Mouse (Mus musculus): ENCODE data around the gene Il25. TPM values are rescaled to one million over a fixed set of nuclear protein-coding genes. Genes with fewer than 3 reads are reported as not detected.

Il25 gene
- polyA plus RNA-seq, 1 experiment from 2014 or later, result 0.13 TPM

GRCm38 (mm10) chr14:54908682-54909081 lies 23.8 kb upstream of the Il25 start:
- Histone ChIP-seq H3K9ac (no peak overlapping the region), H3K4me1 (peaks cover 3% of the 10 kb centered on the region; the same call in 1 of the 2 replicates), H3K4me3 (replicated peaks) (no peak overlapping the region), H3K27me3 (replicated peaks) (no peaks in the 10 kb centered on the region), H3K9me3 (no peaks in the 10 kb centered on the region), H3K36me3 (peaks cover 27% of the 10 kb centered on the region; the same call in 1 of the 2 replicates), H3K4me2 (no peak overlapping the region), H3K27ac (no peak overlapping the region)
- WGBS, result 74% methylated on average over 7 of the region's 7 CpGs
- no peak for ATAC-seq (ENCODE audit: insufficient read depth, low FRiP score, low read depth)

- Histone ChIP-seq H3K4me1 (peaks cover 3% of the 10 kb centered on the region; the same call in 1 of the 2 replicates), H3K9ac (peak overlapping the region; percentile 83), H3K4me2 (peak overlapping the region; percentile 94), H3K36me3 (peaks cover 30% of the 10 kb centered on the region), H3K27me3 (replicated peaks) (no peaks in the 10 kb centered on the region), H3K9me3 (no peaks in the 10 kb centered on the region), H3K27ac (peak overlapping the region; percentile 82), H3K4me3 (replicated peaks) (peak overlapping the region; percentile 93)
- peak; percentile 38; the same call in 1 of the 2 replicates for ATAC-seq (ENCODE audit: insufficient read depth, low FRiP score, low read depth)
- WGBS, result 3% methylated on average over 53 of the region's 69 CpGs
These were observed 20.2 kb upstream of the Il25 start for GRCm38 (mm10) chr14:54912109-54912850.

DNA sequence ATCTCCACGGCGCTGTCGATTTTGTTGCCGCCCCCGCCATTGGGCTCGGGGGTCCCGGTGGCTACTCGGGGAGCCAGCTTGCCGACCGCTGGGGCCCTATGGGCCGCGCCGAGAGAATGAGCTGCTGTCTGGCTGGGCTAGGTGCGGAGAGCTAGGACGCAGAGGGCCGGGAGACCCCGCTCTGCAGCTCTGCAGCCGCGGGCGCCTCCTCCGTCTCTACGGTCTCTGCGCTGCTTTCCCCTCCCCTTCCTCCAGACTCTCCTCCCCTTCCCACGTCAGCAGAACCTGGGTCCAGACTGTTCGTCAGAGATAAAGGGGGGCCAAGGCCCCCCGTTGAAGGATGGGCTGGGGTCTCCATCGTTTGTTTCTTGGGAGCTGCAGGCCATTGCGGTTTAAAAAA lies 19.6 kb upstream of the Il25 start, which contains the start of gene Slc22a17:
Slc22a17 (minus strand) TSS at position 247 of the 400 bp plus-strand sequence.
- H3K27me3 ChIP-seq (replicated peaks), result no peaks in the 10 kb centered on the region
- H3K4me2 ChIP-seq, result peak within 1 kb of the TSS; percentile 94
- H3K9me3 ChIP-seq, result no peaks in the 10 kb centered on the region
- peaks cover 3% of the 10 kb centered on the region; the same call in 1 of the 2 replicates for H3K4me1 ChIP-seq
- H3K9ac ChIP-seq, result peak within 1 kb of the TSS; percentile 83
- peak within 1 kb of the TSS; percentile 93 for H3K4me3 ChIP-seq (replicated peaks)
- peak within 1 kb of the TSS; percentile 82 for H3K27ac ChIP-seq
- peaks cover 28% of the 10 kb centered on the region for H3K36me3 ChIP-seq
- peak; percentile 82 for ATAC-seq (ENCODE audit: insufficient read depth, low FRiP score, low read depth)
- under 1% methylated on average over 27 of the region's 28 CpGs for WGBS

GRCm38 (mm10) chr14:54913343-54913742 lies 19.2 kb upstream of the Il25 start:
- 11% methylated on average over 10 of the region's 10 CpGs for WGBS
- Histone ChIP-seq H3K4me2 (peak overlapping the region; percentile 94), H3K27ac (peak overlapping the region; percentile 82; the same call in 1 of the 2 replicates)

GRCm38 (mm10) chr14:54920076-54920685 lies 12.3 kb upstream of the Il25 start:
- ATAC-seq (ENCODE audit: insufficient read depth, low FRiP score, low read depth), result no peak
- Histone ChIP-seq H3K4me3 (replicated peaks) (no peak overlapping the region), H3K27ac (no peak overlapping the region), H3K36me3 (peaks cover 33% of the 10 kb centered on the region), H3K27me3 (replicated peaks) (no peaks in the 10 kb centered on the region), H3K9me3 (no peaks in the 10 kb centered on the region), H3K9ac (no peak overlapping the region), H3K4me2 (no peak overlapping the region), H3K4me1 (0 out of 2 replicates have a peak, but pooled peaks cover 6% of the 10 kb centered on the region)
- WGBS, result 89% methylated on average over 16 of the region's 16 CpGs

More at GRCm38 (mm10) chr14:54913343-54913742, 19.2 kb upstream of the Il25 start:
- peaks cover 26% of the 10 kb centered on the region for H3K36me3 ChIP-seq
- peak overlapping the region; percentile 93 for H3K4me3 ChIP-seq (replicated peaks)
- H3K4me1 ChIP-seq, result peaks cover 3% of the 10 kb centered on the region; the same call in 1 of the 2 replicates
- no peaks in the 10 kb centered on the region for H3K9me3 ChIP-seq
- no peaks in the 10 kb centered on the region for H3K27me3 ChIP-seq (replicated peaks)
- ATAC-seq (ENCODE audit: insufficient read depth, low FRiP score, low read depth), result no peak
- H3K9ac ChIP-seq, result peak overlapping the region; percentile 83; the same call in 1 of the 2 replicates

- peak; percentile 51 for ATAC-seq (ENCODE audit: insufficient read depth, low FRiP score, low read depth)
- 0 out of 2 replicates have a peak, but pooled peaks cover 15% of the 10 kb centered on the region for H3K36me3 ChIP-seq
- H3K27ac ChIP-seq, result peak overlapping the region; percentile 99
- H3K4me1 ChIP-seq, result peaks cover 27% of the 10 kb centered on the region; the same call in 1 of the 2 replicates
- H3K4me3 ChIP-seq (replicated peaks), result peak overlapping the region; percentile 56
- no peaks in the 10 kb centered on the region for H3K9me3 ChIP-seq
- 12% methylated on average over 7 of the region's 7 CpGs for WGBS
- no peaks in the 10 kb centered on the region for H3K27me3 ChIP-seq (replicated peaks)
- peak overlapping the region; percentile 60; the same call in 1 of the 2 replicates for H3K9ac ChIP-seq
- peak overlapping the region; percentile 89 for H3K4me2 ChIP-seq
These were observed 7.7 kb upstream of the Il25 start for GRCm38 (mm10) chr14:54924641-54925348.

- H3K27me3 ChIP-seq (replicated peaks), result no peaks in the 10 kb centered on the region
- peak within 1 kb of the TSS; percentile 56 for H3K4me3 ChIP-seq (replicated peaks)
- no peaks in the 10 kb centered on the region for H3K9me3 ChIP-seq
- H3K27ac ChIP-seq, result peak within 1 kb of the TSS; percentile 99
- peak within 1 kb of the TSS; percentile 60 for H3K9ac ChIP-seq
- peak; percentile 51 for ATAC-seq (ENCODE audit: insufficient read depth, low FRiP score, low read depth)
- H3K36me3 ChIP-seq, result 0 out of 2 replicates have a peak, but pooled peaks cover 7% of the 10 kb centered on the region
- WGBS, result 3% methylated on average over 53 of the region's 57 CpGs
- peak within 1 kb of the TSS; percentile 89 for H3K4me2 ChIP-seq
- peaks cover 27% of the 10 kb centered on the region; the same call in 1 of the 2 replicates for H3K4me1 ChIP-seq
These were observed 6.8 kb upstream of the Il25 start, which contains the start of gene Efs for GRCm38 (mm10) chr14:54925349-54926342. Gene Efs (minus strand): TSS chr14:54926126.

GRCm38 (mm10) chr14:54926401-54927158 lies 5.9 kb upstream of the Il25 start:
- peak; percentile 82 for ATAC-seq (ENCODE audit: insufficient read depth, low FRiP score, low read depth)
- Histone ChIP-seq H3K36me3 (no peaks in the 10 kb centered on the region), H3K4me1 (peaks cover 27% of the 10 kb centered on the region; the same call in 1 of the 2 replicates), H3K9me3 (no peaks in the 10 kb centered on the region), H3K27ac (peak overlapping the region; percentile 99), H3K9ac (peak overlapping the region; percentile 60), H3K4me2 (peak overlapping the region; percentile 89), H3K27me3 (replicated peaks) (no peaks in the 10 kb centered on the region), H3K4me3 (replicated peaks) (peak overlapping the region; percentile 56)
- WGBS, result under 1% methylated on average over 55 of the region's 58 CpGs

DNA sequence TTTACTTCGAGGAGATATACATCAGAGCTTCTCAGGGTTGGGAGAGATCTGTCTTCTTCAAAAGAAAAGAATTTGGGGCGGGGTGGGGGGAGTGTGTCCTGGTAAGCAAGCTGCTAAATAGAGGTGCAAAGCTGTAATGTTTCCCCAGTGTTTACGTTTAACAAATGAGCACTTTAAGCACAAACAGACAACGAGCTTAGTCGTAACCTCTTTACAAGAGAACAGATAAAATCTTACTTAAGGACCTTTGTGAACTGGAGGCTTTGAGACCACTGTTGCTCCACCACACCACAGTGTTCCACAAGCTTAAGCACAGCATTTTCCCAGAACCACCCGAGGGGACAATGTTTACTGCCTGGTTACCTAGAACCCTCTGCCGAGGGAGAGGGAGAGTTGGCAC lies 5.2 kb upstream of the Il25 start:
- H3K27ac ChIP-seq, result peak overlapping the region; percentile 99
- 13% methylated on average over 7 of the region's 7 CpGs for whole genome bisulfite sequencing
- H3K9me3 ChIP-seq, result no peaks in the 10 kb centered on the region
- no peak for ATAC-seq (ENCODE audit: insufficient read depth, low FRiP score, low read depth)
- H3K27me3 ChIP-seq (replicated peaks), result no peaks in the 10 kb centered on the region
- peak overlapping the region; percentile 89 for H3K4me2 ChIP-seq
- no peaks in the 10 kb centered on the region for H3K36me3 ChIP-seq
- H3K9ac ChIP-seq, result peak overlapping the region; percentile 60; the same call in 1 of the 2 replicates
- peaks cover 27% of the 10 kb centered on the region; the same call in 1 of the 2 replicates for H3K4me1 ChIP-seq
- peak overlapping the region; percentile 56 for H3K4me3 ChIP-seq (replicated peaks)

GRCm38 (mm10) chr14:54929801-54930200 lies 2.7 kb upstream of the Il25 start:
- no peak for ATAC-seq (ENCODE audit: insufficient read depth, low FRiP score, low read depth)
- whole genome bisulfite sequencing, result 55% methylated on average over 5 of the region's 5 CpGs

More at GRCm38 (mm10) chr14:54929801-54930200, 2.7 kb upstream of the Il25 start:
- H3K36me3 ChIP-seq, result no peaks in the 10 kb centered on the region
- H3K27me3 ChIP-seq (replicated peaks), result no peaks in the 10 kb centered on the region
- no peak overlapping the region for H3K27ac ChIP-seq
- H3K4me2 ChIP-seq, result no peak overlapping the region
- H3K4me1 ChIP-seq, result peaks cover 24% of the 10 kb centered on the region; the same call in 1 of the 2 replicates
- no peaks in the 10 kb centered on the region for H3K9me3 ChIP-seq
- no peak overlapping the region for H3K4me3 ChIP-seq (replicated peaks)
- no peak overlapping the region for H3K9ac ChIP-seq

Measured in stomach, embryonic 15.5 days (tissue).